Mouse (Mus musculus) spleen, adult 2 months (tissue): ENCODE results near the gene Hmcn1. TPM values are rescaled to one million over a fixed set of nuclear protein-coding genes. Genes with fewer than 3 reads are reported as not detected.

Experiments used
- DNase-seq, 2 experiments: peaks; one replicate each; pipeline versions ENCODE4 v3.0.0 to v3.0.0-alpha.2; 2012 to 2021; ENCODE audit warnings: low spot score in 2 of 2, low read depth in 1 of 2
- H3K27ac ChIP-seq: fragments of 200-500 bp; 2 replicates; pipeline ENCODE4 v1.5.1; 2012; ENCODE audit warnings: low read length, inconsistent platforms; ENCODE audit not compliant: insufficient read depth
- H3K27me3 ChIP-seq: fragments of 200-500 bp; 2 replicates; pipeline ENCODE4 v1.6.1; 2012; ENCODE audit warnings: mild to moderate bottlenecking, moderate library complexity, low read length, inconsistent platforms; ENCODE audit not compliant: control insufficient read depth, insufficient read depth
- H3K36me3 ChIP-seq: fragments of 200-500 bp; 2 replicates; pipeline ENCODE4 v1.6.1; 2012; ENCODE audit warnings: mild to moderate bottlenecking, low read length, inconsistent platforms; ENCODE audit not compliant: control insufficient read depth, insufficient read depth
- H3K4me1 ChIP-seq: fragments of 200-500 bp; 2 replicates; pipeline ENCODE4 v1.6.1; 2011; ENCODE audit warnings: inconsistent platforms; ENCODE audit not compliant: control insufficient read depth, insufficient read depth, insufficient read length
- H3K4me3 ChIP-seq: fragments of 200-500 bp; 2 replicates; pipeline ENCODE4 v1.5.1; 2011; ENCODE audit warnings: mild to moderate bottlenecking, inconsistent platforms; ENCODE audit not compliant: insufficient read depth, insufficient read length; ENCODE audit errors: extremely low read depth
- CTCF ChIP-seq: fragments of 200-500 bp; IDR thresholded peaks from 2 replicates; pipeline ENCODE4 v1.5.1; 2011; ENCODE audit warnings: mild to moderate bottlenecking, inconsistent platforms; ENCODE audit not compliant: insufficient read depth, insufficient read length, insufficient replicate concordance; ENCODE audit errors: extremely low read depth
- POLR2A ChIP-seq: fragments of 200-500 bp; IDR thresholded peaks from 2 replicates; pipeline ENCODE4 v1.6.1; 2011; ENCODE audit warnings: low read depth, low read length, inconsistent platforms
- WGBS: fragments of 180-500 bp; shearing (Covaris S2); methylation state at CpG from one replicate; pipeline ENCODE4 v1.1.7; 2018; 5-methylcytosine and 5-hydroxymethylcytosine counted together
- polyA plus RNA-seq: library from polyadenylated mRNA; depleted of rRNA; stranded (reverse); fragments of >200 nt; gene quantifications from 2 replicates; pipeline ENCODE4 v1.2.3, GENCODE M21; 2012

Gene Hmcn1
- polyA plus RNA-seq, 1 experiment: 12.1 TPM

DNA sequence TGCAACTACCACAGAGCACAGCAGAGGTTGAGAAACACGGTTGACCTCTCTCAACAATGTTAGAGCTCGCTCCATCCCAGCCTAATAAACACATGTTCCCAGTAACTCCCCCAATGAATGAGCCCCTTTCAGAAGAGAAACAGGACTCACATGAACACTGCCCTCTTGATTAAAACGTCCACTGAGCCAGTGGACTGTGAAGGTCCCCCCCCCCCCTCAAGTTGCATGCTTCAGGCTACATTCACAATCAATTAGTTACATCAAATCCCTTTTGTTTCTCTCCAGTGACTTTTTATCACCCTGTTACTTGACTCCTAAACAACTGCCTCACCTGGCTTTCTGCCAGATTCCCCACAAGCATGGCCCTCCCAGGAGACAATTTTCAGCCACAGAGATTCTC lies 43.2 kb downstream of the Hmcn1 start:
- Histone ChIP-seq H3K4me1 (no peaks in the 10 kb centered on the region), H3K27me3 (no peaks in the 10 kb centered on the region), H3K4me3 (no peak overlapping the region), H3K36me3 (no peaks in the 10 kb centered on the region), H3K27ac (no peak overlapping the region)
- 81% methylated on average over 3 of the region's 3 CpGs for WGBS
- TF ChIP-seq CTCF (no peak), POLR2A (no peak)
- DNase-seq: no peak

DNA sequence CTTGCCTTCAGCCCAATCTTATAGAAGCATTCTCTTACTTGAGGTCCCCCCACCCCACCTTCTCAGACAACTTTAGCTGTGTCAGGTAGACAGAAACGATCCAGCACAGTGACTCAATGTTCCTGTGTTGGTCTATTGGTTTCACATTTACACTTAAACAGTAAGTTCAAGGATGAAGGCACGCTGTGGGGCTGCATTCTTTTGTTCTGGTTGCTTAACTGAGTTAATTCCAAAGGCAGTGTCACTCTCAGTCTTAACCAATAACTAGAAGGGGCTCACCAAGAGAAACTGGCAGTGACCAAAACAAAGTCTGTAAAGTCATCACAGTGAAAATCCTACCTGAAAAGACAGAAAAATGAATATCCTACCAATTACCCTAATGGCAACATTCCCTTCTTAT lies 44.3 kb downstream of the Hmcn1 start:
- WGBS: 79% methylated on average over 2 of the region's 2 CpGs
- no peak for TF ChIP-seq POLR2A
- no peak for TF ChIP-seq CTCF
- Histone ChIP-seq H3K27me3 (no peaks in the 10 kb centered on the region), H3K4me1 (no peaks in the 10 kb centered on the region), H3K4me3 (no peak overlapping the region), H3K27ac (no peak overlapping the region), H3K36me3 (no peaks in the 10 kb centered on the region)
- DNase-seq: no peak

DNA sequence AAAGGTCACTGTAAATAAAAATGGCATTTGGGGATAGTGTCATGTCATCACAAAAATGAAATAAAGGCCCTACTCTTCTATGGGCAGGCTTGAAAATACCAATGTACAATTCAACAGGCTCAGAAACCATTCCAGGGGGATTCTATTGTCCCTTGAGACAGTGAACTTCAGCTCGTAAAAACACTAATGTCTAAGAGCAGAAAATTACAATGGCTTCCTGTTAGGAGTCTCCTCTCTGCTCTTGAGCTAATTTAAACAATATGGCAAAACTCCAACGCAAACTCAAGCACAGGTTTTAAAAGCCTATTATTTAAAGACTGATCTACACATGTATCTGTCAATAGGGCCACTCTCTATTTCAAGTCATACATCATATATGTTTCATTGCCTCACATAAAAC lies 49.6 kb downstream of the Hmcn1 start:
- TF ChIP-seq CTCF (no peak), POLR2A (no peak)
- H3K27ac ChIP-seq: no peak overlapping the region
- H3K4me3 ChIP-seq: no peak overlapping the region
- H3K27me3 ChIP-seq: no peaks in the 10 kb centered on the region
- H3K36me3 ChIP-seq: no peaks in the 10 kb centered on the region
- no peak for DNase-seq
- H3K4me1 ChIP-seq: no peaks in the 10 kb centered on the region
- WGBS: 84% methylated on average over 2 of the region's 2 CpGs

DNA sequence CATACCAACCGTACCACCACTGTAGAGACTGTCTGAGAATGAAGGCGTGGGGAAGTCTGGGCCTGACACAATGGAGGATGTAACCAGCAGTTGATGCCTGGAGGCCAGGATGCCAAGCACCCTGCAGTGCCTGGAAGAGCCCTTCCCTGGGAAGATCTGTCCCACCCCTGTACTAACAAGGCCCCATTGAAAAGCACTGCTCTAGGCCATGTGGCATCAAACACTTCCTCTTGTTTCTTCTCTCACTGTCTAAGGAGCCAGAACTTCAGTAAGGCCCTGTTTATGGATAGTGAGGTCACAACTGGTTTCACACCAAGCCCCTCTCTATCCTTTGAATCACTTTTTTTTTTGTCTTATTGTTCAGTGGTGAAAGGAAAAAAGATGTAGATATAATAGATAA lies 51.1 kb downstream of the Hmcn1 start:
- Histone ChIP-seq H3K36me3 (no peaks in the 10 kb centered on the region), H3K4me3 (no peak overlapping the region), H3K4me1 (no peaks in the 10 kb centered on the region), H3K27me3 (no peaks in the 10 kb centered on the region), H3K27ac (no peak overlapping the region)
- TF ChIP-seq CTCF: no peak
- no peak for TF ChIP-seq POLR2A
- no peak for DNase-seq
- 87% methylated on average over 2 of the region's 2 CpGs for WGBS

DNA sequence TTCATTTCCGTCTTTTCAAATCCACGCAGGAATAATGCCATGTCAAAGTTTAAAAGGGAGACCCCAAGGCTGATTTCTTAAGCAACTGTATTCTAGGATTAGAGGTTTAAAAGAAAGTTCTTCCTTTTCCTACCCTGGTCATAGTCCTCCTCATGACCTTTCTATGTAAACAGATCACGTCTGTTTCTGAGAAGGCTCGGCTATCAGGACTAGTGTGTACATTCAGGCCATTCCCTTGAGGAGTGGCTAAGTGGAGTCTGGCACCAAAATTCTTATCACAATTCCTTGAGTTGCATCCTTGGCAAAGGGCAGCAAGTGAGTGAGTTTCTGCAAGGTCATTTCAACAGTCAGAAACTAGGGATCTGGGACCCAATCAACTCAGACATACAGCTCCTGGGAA lies 56.4 kb downstream of the Hmcn1 start:
- WGBS: 93% methylated on average over 4 of the region's 4 CpGs
- no peak overlapping the region for H3K4me3 ChIP-seq

DNA sequence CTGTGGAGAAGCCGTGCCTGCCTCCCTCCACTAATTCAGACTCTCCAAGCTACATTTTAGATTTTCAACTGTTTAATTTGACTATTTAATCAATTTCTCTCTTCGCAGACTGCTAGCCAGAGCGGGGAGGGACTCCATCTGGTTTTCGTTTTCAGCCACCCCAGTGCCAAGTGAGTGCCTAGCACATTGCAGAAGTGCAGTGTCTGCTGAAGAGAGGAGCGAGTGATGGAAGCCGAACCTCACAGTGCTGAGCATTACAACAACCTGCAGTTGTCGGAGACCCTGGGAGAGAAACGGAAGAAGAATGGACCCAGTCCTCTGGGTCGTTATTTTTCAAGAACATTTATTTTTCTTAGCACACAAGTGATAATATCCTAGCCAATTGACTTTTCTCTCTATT lies 59.6 kb downstream of the Hmcn1 start:
- no peak for DNase-seq
- Histone ChIP-seq H3K36me3 (no peaks in the 10 kb centered on the region), H3K4me1 (no peaks in the 10 kb centered on the region), H3K4me3 (no peak overlapping the region), H3K27me3 (no peaks in the 10 kb centered on the region), H3K27ac (no peak overlapping the region)
- 82% methylated on average over 9 of the region's 9 CpGs for WGBS
- TF ChIP-seq POLR2A: no peak
- no peak for TF ChIP-seq CTCF

More for the DNA sequence above, 56.4 kb downstream of the Hmcn1 start:
- DNase-seq: no peak
- no peaks in the 10 kb centered on the region for H3K4me1 ChIP-seq
- no peaks in the 10 kb centered on the region for H3K36me3 ChIP-seq
- TF ChIP-seq CTCF (no peak), POLR2A (no peak)
- H3K27me3 ChIP-seq: no peaks in the 10 kb centered on the region
- no peak overlapping the region for H3K27ac ChIP-seq

DNA sequence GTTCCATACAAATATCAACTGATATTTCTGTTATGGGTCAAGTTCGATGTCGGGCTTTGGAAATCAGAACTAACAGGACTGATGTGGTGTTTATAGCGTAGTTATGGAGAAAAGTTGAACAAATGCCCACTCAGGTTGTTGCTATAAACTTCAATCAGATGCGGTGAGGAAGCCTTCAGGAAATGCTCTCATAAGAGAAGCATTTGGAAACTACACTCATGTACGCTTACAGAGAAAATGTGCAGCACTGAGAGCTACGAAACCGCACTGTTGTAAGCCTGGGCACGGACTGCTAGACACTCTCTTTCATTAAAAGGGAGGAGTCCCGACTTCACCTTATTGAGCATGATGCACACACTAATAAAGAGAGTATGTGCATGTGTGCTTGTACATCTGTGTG lies 72.4 kb downstream of the Hmcn1 start:
- no peaks in the 10 kb centered on the region for H3K27me3 ChIP-seq
- WGBS: 76% methylated on average over 9 of the region's 9 CpGs
- DNase-seq: no peak
- H3K4me1 ChIP-seq: no peaks in the 10 kb centered on the region
- no peak for TF ChIP-seq CTCF
- no peaks in the 10 kb centered on the region for H3K36me3 ChIP-seq
- H3K27ac ChIP-seq: no peak overlapping the region
- no peak overlapping the region for H3K4me3 ChIP-seq

DNA sequence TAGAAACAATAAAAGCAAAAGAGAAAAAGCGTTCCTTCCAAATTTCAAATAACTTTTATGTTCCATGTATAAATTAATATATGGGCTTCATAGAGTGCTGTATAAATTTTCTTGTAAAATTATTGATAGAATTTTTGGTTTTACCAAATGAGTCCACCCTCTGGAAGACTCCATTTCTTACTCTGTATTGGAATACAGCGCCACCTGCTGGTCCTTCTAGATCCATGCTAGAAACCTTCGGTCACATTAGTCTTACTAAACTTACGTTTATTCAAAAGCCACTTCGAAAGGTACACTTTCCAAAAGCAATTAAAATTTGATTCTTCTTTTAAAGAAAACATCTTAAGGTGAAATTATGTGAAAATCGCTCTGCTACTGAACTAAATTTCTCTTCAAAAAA lies 73.0 kb downstream of the Hmcn1 start:
- no peaks in the 10 kb centered on the region for H3K27me3 ChIP-seq
- TF ChIP-seq CTCF (no peak), POLR2A (no peak)
- H3K36me3 ChIP-seq: no peaks in the 10 kb centered on the region
- DNase-seq: peak in 1 of 2 experiments; percentile 5
- no peaks in the 10 kb centered on the region for H3K4me1 ChIP-seq
- H3K4me3 ChIP-seq: no peak overlapping the region
- H3K27ac ChIP-seq: no peak overlapping the region
- 30% methylated on average over 6 of the region's 6 CpGs for WGBS
